In the genomic region with DNA sequence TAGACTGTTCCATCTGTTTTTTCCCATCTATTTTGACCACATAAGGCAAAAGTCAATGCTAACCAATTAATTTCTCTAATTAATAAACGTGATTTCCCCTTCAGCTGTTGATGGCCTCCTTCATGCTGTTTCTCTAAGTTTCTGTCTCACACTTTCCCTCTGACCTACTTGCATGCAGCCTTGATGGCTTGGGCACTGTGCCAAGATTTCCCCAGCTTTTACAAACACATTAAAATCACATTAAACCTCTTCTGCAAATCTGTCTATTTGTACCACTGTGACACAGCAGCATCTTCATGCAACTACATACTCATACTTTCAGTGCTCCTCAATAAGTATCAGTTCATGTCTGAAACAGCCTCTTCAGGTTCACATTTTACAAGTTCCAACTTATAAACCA, we compare ENCODE assay signal across 11 mouse cellular contexts.
DNase-seq lines count a peak whose midpoint lies in the region; ATAC-seq and TF ChIP-seq lines count a peak whose summit lies in the region.
"Had no signal": no experiment of that assay in that cellular context is flagged by ENCODE, and none has a peak within 500 bp of the region (broad histone marks: within the 10 kb centered on the region; RNA-seq: fewer than 3 reads in every experiment).

No protein-coding gene starts in this region.

- peak; percentile 43; the same call in 1 of the 2 replicates for ATAC-seq in forebrain, embryonic 16.5 days
- no peak; the same call in 1 of the 2 replicates for ATAC-seq in forebrain, embryonic 12.5 days (ENCODE audit: low FRiP score)
- no peak for ATAC-seq in lung, postnatal 0 days

- no peak overlapping the region for H3K9ac ChIP-seq in forebrain, embryonic 16.5 days (replicated peaks; ENCODE audit: low read depth, low read length)
- no peak overlapping the region for H3K9ac ChIP-seq in forebrain, embryonic 12.5 days
- no peak overlapping the region for H3K9ac ChIP-seq in lung, postnatal 0 days (replicated peaks; ENCODE audit: low read depth)
- H3K9ac ChIP-seq: heart, embryonic 12.5 days; liver, embryonic 14.5 days had no signal

- no peak overlapping the region for H3K4me2 ChIP-seq in forebrain, embryonic 16.5 days (ENCODE audit: low read length)
- H3K4me2 ChIP-seq in forebrain, embryonic 12.5 days: no peak overlapping the region
- no peak overlapping the region for H3K4me2 ChIP-seq in lung, postnatal 0 days (replicated peaks; ENCODE audit: low read depth, low read length)
- H3K4me2 ChIP-seq: heart, embryonic 12.5 days had no signal

- peak; percentile 28 for DNase-seq in lung, postnatal 10 days
- no peak for DNase-seq in lung, postnatal 0 days (ENCODE audit: low spot score)
- peak; percentile 2 for DNase-seq in adipocyte (ENCODE audit: low spot score)
- DNase-seq in adrenal gland, postnatal 10 days: peak; percentile 45
- DNase-seq in spleen, adult 18-20 months: no peak
- DNase-seq in liver: no peak

- no peaks in the 10 kb centered on the region for H3K9me3 ChIP-seq in forebrain, embryonic 16.5 days (ENCODE audit: control insufficient read depth, low read length)
- H3K9me3 ChIP-seq in forebrain, embryonic 12.5 days: no peaks in the 10 kb centered on the region
- H3K9me3 ChIP-seq in lung, postnatal 0 days (ENCODE audit: low read length): no peaks in the 10 kb centered on the region; the same call in 1 of the 2 replicates
- H3K9me3 ChIP-seq: heart, embryonic 12.5 days had no signal

- no peaks in the 10 kb centered on the region for H3K4me1 ChIP-seq in forebrain, embryonic 16.5 days (replicated peaks; ENCODE audit: control insufficient read depth, insufficient read depth, low read length)
- H3K4me1 ChIP-seq in forebrain, embryonic 12.5 days: no peaks in the 10 kb centered on the region
- H3K4me1 ChIP-seq in lung, postnatal 0 days (ENCODE audit: insufficient read depth, low read depth, low read length): no peaks in the 10 kb centered on the region
- H3K4me1 ChIP-seq: heart, embryonic 12.5 days had no signal

- TF ChIP-seq CTCF in lung, postnatal 0 days (IDR thresholded peaks at IDR 0.05): no peak

- no peaks in the 10 kb centered on the region for H3K36me3 ChIP-seq in forebrain, embryonic 16.5 days (ENCODE audit: control insufficient read depth, insufficient read depth)
- no peaks in the 10 kb centered on the region for H3K36me3 ChIP-seq in forebrain, embryonic 12.5 days (replicated peaks)
- H3K36me3 ChIP-seq in lung, postnatal 0 days (ENCODE audit: insufficient read depth, low read length): no peaks in the 10 kb centered on the region
- H3K36me3 ChIP-seq: heart, embryonic 12.5 days had no signal

- no peaks in the 10 kb centered on the region for H3K27me3 ChIP-seq in forebrain, embryonic 16.5 days (replicated peaks; ENCODE audit: control insufficient read depth, insufficient read depth, low read length)
- no peaks in the 10 kb centered on the region for H3K27me3 ChIP-seq in forebrain, embryonic 12.5 days
- no peaks in the 10 kb centered on the region for H3K27me3 ChIP-seq in lung, postnatal 0 days (replicated peaks; ENCODE audit: insufficient read depth, low read length)
- H3K27me3 ChIP-seq: heart, embryonic 12.5 days had no signal

- no peak for TF ChIP-seq EP300 in lung, postnatal 0 days (IDR thresholded peaks at IDR 0.05)

- WGBS in forebrain, embryonic 16.5 days: 53% methylated on average over 1 of the region's 1 CpGs
- 51% methylated on average over 1 of the region's 1 CpGs for WGBS in forebrain, embryonic 12.5 days
- 38% methylated on average over 1 of the region's 1 CpGs for WGBS in lung, postnatal 0 days

- no peak overlapping the region for H3K27ac ChIP-seq in forebrain, embryonic 16.5 days (ENCODE audit: low read length)
- H3K27ac ChIP-seq in forebrain, embryonic 12.5 days: no peak overlapping the region
- H3K27ac ChIP-seq in lung, postnatal 0 days (ENCODE audit: low read length): no peak overlapping the region
- H3K27ac ChIP-seq: liver, embryonic 14.5 days; stomach, postnatal 0 days had no signal

- no peak overlapping the region for H3K4me3 ChIP-seq in forebrain, embryonic 16.5 days (replicated peaks; ENCODE audit: low read length)
- no peak overlapping the region for H3K4me3 ChIP-seq in forebrain, embryonic 12.5 days (replicated peaks)
- no peak overlapping the region for H3K4me3 ChIP-seq in lung, postnatal 0 days (ENCODE audit: low read depth, low read length)
- H3K4me3 ChIP-seq: heart, embryonic 12.5 days had no signal

Comparison
In these comparisons a context has a peak if more than half of its experiments do, and no peak if none do; other contexts are left out.
1. DNase-seq: peak in lung, postnatal 10 days (single experiment), adipocyte (single experiment) and adrenal gland, postnatal 10 days (single experiment); none in lung, postnatal 0 days (single experiment), spleen, adult 18-20 months (0 of 2) and liver (single experiment).